Mouse (Mus musculus) kidney, adult 11 months (tissue): ENCODE measurements around the gene Frmd6.

Experiments
- DNase-seq: peaks from one replicate; pipeline ENCODE4 v3.0.0; 2022

Frmd6 gene

DNA sequence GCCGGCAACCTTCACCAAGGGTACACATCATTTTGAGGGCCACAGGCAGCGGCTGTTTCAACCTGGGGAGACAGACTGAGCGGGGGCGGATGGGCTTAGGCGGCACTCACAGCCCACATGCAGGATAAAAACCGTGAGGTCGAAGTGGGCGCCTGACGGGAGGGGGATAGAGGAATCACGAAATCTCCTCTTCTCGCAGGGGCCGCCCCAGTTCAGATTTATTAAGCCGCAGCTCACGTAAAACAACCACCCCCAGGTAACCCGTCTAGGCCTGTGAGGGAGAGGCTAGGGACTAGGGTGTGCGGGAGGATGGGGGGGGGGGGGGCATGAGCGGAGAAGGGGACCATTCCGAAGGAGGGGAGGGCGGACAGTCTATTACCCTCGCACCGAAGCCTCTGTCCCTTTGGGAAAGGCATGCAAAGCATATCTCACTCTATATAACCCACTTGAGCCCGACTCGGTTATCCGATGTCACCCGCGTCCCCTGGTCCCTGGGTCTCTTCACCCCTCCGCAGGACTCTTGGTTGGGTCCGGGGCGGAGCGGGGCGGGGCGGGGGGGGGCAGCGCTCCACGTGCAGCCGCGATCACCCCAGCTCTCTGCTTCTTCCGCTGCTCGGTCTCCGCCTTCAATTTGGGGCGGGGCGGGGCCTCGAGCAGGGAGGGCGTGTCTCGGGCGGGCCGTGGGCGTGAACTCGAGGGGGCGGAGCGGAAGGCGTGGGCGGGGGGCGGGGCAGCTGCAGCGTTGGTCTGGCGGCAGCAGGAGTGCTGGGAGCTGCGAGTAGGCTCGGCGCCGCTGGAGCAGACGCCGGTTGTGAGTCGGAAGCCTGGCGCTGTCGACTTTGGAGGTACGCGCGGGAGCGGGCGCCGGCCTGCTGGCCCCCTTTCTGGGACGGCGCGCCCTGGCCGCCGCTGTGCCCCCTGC, at the start of gene Frmd6:
Gene Frmd6, plus strand, starts transcription at position 786 of the 922 bp plus-strand sequence.
- peak; percentile 92 for DNase-seq

DNA sequence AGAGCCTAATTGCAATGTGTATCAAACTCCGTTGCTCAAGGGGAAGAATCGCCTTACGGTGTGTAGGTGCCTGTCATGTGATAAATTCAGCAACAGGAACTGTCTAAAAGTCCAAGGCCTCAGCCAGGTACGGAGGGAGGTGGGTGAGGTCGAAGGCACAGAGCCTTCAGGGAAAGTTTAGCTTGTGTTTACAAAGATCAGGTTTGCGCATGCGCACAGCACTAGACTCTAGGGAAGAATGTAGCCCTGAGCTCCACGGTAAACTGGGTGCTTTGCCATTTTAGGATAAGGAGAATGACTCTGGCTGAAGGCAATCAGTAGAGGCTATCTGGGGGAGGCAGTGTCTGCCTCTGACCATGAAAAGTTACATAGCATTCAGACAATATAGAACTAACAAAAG, 49.7 kb upstream of the Frmd6 start:
- DNase-seq, result no peak

DNA sequence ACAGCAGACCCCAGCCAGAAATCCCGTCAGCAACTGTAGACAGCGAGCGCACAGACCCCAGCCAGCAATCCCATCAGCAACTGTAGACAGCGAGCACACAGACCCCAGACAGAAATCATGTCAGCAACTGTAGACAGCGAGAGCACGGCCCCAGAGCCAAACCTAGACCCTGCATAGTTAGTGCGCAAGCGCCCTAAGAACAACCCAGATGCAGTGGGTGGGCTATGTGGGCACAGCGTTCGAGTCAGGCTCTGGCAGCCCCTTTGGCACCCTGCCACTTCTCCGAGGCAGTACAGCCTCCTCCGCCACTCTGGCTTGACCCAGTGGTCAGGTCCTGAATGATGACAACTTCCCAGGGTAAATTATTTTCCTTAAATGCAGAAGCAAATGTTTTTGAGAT, 48.6 kb upstream of the Frmd6 start:
- DNase-seq, result no peak

DNA sequence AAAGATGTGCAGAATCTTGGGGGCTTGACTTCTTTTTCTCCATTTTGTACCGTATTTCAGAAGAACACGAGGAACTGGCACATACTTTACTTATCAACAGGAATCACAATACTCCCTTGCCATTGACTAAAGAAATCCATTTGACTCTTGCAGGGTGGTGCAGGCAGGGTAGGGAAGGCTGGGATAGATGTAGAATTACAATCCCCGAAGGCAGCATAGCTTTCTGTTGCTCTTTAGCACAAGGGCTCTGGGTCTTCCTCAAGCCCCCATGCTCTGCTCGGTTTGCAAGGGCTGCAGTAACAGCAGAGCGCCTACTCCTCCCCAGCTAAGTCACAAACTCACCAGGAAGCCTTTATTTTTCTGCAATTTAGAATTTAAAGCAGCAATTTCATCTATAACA, 47.8 kb upstream of the Frmd6 start:
- DNase-seq, result no peak

DNA sequence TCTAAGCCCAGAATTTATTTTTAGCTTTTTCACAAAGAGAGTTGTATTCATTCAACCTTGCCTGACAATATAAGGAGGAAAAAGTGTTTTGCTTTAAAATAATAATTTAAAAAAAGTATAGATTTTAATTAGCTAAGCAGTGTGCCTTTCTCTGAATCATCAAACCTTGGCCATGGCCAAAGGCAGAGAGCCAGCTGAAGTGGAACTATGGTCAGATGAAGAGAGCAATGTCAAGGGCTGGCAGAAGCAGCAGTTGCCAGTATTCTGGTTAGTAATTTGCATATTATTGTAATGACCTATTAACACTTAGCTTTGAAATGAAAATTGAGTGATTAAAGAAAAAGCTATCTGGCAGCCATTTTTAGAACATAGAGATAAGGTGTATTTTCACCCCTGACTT, 47.4 kb upstream of the Frmd6 start:
- no peak for DNase-seq

DNA sequence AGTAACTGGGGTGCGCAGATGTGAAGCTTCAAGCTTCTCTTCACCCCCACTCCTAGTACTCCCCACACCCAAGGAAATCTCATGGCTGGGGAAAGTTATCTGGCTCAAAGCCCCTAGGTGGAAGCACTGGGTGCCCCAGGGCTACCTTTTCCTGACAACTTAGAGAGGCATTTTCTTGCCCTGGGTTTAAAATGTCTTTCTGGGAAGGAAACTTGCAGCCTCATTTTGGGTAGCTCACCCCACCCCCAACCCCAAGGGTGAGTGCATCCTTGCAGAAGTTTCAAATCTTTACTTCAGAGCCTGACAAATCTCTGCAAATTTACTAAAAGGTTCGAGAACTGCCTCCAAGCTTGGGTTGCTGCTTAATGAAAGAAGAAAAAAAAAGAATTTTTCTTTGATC, 47.0 kb upstream of the Frmd6 start:
- DNase-seq, result no peak

GRCm38 (mm10) chr12:70778724-70779123, 46.6 kb upstream of the Frmd6 start:
- no peak for DNase-seq

DNA sequence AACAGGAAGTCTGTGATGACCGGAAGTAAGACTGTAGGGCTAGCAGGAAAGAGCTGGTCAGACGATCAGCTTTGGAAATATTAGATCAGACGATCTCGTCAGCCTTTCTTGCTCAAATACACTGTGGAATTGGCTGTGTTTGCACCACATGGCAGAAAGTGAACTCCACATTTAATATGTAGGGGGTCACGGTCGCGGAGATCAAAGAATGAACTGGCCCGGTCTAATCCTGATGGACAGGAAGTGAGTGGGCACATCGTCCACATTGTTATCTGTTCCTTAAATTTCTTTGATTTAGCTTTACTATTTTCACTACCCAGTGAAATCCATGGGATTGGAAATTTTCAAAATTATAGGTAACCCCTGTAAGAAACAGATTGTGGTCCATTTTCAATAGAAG, 42.3 kb upstream of the Frmd6 start:
- no peak for DNase-seq

DNA sequence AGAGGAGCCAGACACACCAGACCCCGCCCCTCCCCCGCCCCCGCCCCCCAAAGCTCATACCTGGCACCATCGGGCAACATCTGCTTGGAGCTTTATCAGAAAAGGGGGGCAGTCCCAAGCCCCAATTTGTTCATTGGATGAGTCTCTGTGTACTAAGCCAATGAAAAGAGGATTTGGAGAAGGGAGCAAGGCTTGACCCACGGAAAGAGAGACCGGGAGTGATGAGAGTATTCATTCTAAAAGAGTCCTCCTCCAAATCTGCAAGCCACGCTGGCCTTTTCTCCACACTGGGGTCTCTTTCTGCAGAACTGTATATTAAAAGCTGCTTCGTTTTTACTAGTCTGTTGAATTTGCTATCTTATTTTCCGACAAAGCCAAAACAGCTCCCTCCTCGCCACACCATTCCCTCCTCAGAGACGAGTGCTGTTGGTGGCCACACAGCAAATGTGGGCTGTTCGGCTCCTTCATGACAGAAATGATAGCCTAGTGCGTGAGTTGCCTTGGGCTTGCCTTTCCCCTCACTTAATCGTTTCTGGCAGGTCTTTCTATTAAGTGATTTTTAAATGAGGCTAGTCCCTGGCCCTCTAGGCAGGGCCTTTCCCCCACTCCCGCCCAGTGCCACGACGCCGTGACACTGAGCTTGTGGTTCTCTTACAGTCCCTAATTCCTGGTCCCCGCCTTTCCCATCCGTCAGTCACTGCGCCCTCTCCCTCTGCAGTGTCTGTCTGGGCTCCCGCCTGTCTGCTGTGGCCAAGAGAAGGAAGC, 41.7 kb upstream of the Frmd6 start:
- no peak for DNase-seq

GRCm38 (mm10) chr12:70784240-70784705, 41.0 kb upstream of the Frmd6 start:
- DNase-seq, result no peak

GRCm38 (mm10) chr12:70789341-70789740, 36.0 kb upstream of the Frmd6 start:
- DNase-seq, result peak; percentile 8

DNA sequence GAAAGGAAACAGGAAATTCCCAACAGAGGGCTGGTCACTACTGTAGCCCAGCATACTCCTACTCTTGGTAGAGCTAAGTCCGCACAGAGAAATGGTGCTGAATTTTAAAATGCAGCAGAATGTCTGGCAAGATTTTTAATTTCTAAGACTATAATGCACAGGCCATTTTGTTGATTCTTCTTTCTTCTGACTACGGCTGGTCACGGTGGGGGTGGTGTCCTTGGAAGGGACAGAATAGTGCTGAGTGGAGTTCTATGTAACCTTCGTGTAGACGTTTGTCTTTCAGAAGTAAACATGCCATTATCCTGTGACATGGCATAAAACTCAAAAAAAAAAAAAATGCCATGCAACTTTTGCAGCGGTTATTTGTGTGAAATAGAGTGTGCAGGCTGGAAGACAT, 32.0 kb upstream of the Frmd6 start:
- no peak for DNase-seq

GRCm38 (mm10) chr12:70794543-70795388, 30.5 kb upstream of the Frmd6 start:
- no peak for DNase-seq

DNA sequence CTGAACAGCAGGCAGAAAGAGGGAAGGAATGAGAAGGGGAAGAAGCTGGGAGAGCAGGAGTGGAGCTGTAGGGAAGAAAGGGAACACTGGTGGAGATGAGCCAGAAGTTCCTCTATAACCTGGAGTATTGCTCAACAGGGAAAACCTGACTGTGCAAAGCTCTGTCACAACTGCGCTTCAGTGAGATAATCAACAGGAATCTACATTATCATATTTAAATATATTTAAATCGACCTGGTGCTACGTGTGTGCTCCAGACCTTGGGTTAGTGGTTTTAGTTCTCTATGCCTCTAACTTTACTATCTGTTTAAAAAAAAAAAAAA, 30.0 kb upstream of the Frmd6 start:
- no peak for DNase-seq

GRCm38 (mm10) chr12:70798496-70798895, 26.8 kb upstream of the Frmd6 start:
- DNase-seq, result no peak

DNA sequence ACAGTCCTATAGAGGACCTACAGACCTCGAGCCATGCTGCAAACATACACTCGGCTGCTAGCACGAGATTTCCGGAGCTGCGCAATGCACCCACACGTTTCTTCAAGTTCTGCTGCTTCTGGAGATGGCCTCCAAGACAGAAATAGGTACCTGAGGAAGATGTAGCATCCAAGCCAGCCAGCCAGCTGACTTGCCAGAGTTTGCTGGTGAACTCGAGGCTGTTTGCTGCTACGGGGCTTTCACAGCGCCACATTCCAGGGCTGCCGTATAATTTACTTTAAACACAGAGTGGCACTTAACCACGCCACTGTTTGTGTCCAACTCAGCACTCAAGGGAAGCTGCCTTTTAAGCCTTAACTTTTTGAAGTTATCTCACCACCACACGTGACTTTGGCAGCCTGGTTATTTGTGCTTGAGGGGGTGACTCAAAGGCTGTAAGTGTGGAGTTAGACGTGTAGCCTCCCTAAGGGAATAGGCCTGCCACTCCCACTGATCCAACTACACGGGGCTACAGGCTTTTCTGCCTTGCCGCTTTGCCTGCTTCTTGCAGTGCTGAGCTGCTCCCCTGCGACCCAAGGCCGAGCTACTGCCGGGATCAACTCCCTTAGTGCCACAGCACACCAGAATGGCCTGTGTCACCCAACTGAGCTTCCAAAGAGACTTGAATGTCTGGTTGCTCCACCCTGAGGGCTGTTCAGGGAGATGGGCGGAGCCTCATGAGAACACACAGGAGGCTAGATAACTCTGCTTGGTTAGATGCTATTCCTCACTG, 25.9 kb upstream of the Frmd6 start:
- no peak for DNase-seq

GRCm38 (mm10) chr12:70800086-70800485, 25.2 kb upstream of the Frmd6 start:
- no peak for DNase-seq

DNA sequence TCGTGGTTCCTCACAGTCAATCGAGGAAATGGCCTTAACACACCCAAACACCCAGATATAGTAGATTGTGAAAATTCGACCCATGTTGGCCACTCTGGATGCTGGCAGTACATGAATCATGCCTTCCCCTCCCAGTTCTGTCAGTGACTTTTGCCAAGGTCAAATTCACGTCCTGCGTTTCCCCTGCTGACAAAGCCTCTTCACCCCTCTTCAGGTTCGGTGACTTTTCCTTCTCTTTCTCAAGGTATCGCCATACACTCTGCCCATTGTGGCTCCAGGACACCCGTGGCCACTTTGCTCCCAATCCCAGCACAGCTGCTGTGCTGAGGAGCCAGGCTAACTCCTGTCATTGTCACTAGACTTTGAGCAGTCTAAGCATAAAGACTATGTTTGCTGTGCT, 24.0 kb upstream of the Frmd6 start:
- no peak for DNase-seq

DNA sequence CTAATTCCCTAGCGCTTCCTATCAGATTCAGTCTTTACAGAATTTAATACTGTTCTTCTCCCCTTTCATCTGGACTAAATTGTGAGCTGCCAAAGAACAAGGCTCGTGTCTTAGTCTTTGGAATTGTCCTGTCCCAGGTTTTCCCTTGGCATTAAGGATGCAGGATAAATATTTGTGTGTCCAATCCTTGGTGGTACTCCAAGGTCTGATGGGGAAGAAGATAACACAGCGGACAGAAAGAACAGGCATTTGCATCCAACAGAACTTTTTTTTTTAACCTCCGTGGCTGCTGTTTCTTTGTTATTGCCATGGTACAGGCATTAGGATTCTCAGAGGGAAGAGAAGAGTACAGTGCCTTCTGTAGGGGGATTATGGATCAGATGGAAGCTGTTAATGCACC, 21.8 kb upstream of the Frmd6 start:
- DNase-seq, result no peak

GRCm38 (mm10) chr12:70804989-70805388, 20.3 kb upstream of the Frmd6 start:
- DNase-seq, result no peak

GRCm38 (mm10) chr12:70807543-70807942, 17.8 kb upstream of the Frmd6 start:
- DNase-seq, result no peak

DNA sequence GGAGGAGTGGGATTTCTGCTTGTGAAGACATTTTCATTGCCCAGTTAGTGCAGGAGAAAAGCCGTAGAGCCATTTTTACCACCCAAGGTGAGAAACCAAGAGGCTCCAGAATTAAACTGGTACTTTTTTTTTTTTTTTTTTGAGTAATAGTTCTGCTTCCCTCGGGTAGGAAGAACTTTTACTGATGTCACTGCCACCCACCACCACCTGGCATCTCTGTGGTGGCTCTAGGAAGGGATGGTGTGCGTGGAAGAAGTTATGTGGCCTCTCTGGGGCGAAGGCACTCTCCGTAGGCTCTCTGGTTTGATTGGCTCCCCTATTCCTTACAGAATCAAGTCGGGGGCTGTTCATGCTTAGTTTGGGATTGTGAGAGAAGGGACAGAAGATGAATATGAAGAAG, 17.3 kb upstream of the Frmd6 start:
- DNase-seq, result no peak
